Comparison of ENCODE assay signal across 10 mouse cellular contexts in the genomic region with DNA sequence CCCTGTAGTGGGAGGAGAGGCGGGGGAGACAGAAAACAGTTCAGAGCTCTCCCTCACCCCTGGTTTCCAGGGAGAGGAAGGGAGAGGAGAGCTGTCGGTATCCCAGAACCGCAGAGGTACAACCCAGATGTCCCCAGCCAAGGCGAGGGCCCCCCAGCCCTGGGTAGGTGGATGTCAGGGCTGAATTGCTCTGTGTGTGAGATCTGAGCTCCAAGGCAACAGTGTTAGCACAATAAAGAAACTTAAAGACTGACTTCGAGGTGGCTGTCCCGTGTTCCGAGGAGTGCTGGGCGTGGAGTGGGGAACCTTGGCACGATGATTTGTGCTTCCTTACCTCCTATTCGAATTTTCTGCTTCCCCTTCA. TPM values are rescaled to one million over a fixed set of nuclear protein-coding genes. Genes with fewer than 3 reads are reported as not detected.
DNase-seq lines count a peak whose midpoint lies in the region; ATAC-seq and TF ChIP-seq lines count a peak whose summit lies in the region.
"Had no signal": no experiment of that assay in that cellular context is flagged by ENCODE, and none has a peak within 500 bp of the region (broad histone marks: within the 10 kb centered on the region; RNA-seq: fewer than 3 reads in every experiment).

No protein-coding gene starts in this region.

- H3K4me2 ChIP-seq in kidney, embryonic 15.5 days: peak overlapping the region; percentile 99
- peak overlapping the region; percentile 95 for H3K4me2 ChIP-seq in embryonic facial prominence, embryonic 13.5 days
- peak overlapping the region; percentile 97 for H3K4me2 ChIP-seq in intestine, postnatal 0 days (replicated peaks; ENCODE audit: low read depth)
- H3K4me2 ChIP-seq in midbrain, embryonic 16.5 days (ENCODE audit: low read length): peak overlapping the region; percentile 64

- peak overlapping the region; percentile 66 for H3K4me3 ChIP-seq in kidney, embryonic 15.5 days (replicated peaks)
- peak overlapping the region; percentile 67 for H3K4me3 ChIP-seq in embryonic facial prominence, embryonic 13.5 days
- peak overlapping the region; percentile 54 for H3K4me3 ChIP-seq in intestine, postnatal 0 days (ENCODE audit: low read depth, low read length)
- peak overlapping the region; percentile 69 for H3K4me3 ChIP-seq in midbrain, embryonic 16.5 days (ENCODE audit: low read depth, low read length)

- no peaks in the 10 kb centered on the region for H3K9me3 ChIP-seq in kidney, embryonic 15.5 days (replicated peaks)
- no peaks in the 10 kb centered on the region for H3K9me3 ChIP-seq in embryonic facial prominence, embryonic 13.5 days
- no peaks in the 10 kb centered on the region for H3K9me3 ChIP-seq in intestine, postnatal 0 days (ENCODE audit: control insufficient read depth)
- H3K9me3 ChIP-seq in midbrain, embryonic 16.5 days (replicated peaks; ENCODE audit: control insufficient read depth, low read length, poor library complexity, severe bottlenecking): no peaks in the 10 kb centered on the region

- peak overlapping the region; percentile 59; the same call in 1 of the 2 replicates for H3K9ac ChIP-seq in kidney, embryonic 15.5 days
- peak overlapping the region; percentile 80 for H3K9ac ChIP-seq in embryonic facial prominence, embryonic 13.5 days
- H3K9ac ChIP-seq in intestine, postnatal 0 days (ENCODE audit: low read depth, low read length): peak overlapping the region; percentile 45
- peak overlapping the region; percentile 84 for H3K9ac ChIP-seq in midbrain, embryonic 16.5 days (ENCODE audit: low read depth, low read length)

- ATAC-seq in kidney, embryonic 15.5 days (replicated peaks; ENCODE audit: low FRiP score): no peak
- no peak for ATAC-seq in embryonic facial prominence, embryonic 13.5 days (ENCODE audit: insufficient number of reproducible peaks, insufficient read depth, low FRiP score, low TSS enrichment, low read depth)
- ATAC-seq in intestine, postnatal 0 days: no peak
- ATAC-seq in midbrain, embryonic 16.5 days: peak; percentile 69; the same call in 1 of the 2 replicates
- no peak for ATAC-seq in inflammation-experienced regulatory T-cells, adult 6 months

- peak overlapping the region; percentile 24; the same call in 1 of the 2 replicates for H3K27ac ChIP-seq in kidney, embryonic 15.5 days
- peak overlapping the region; percentile 48; the same call in 1 of the 2 replicates for H3K27ac ChIP-seq in embryonic facial prominence, embryonic 13.5 days
- no peak overlapping the region for H3K27ac ChIP-seq in intestine, postnatal 0 days (ENCODE audit: low read depth, low read length)
- H3K27ac ChIP-seq in midbrain, embryonic 16.5 days (ENCODE audit: low read length): peak overlapping the region; percentile 62; the same call in 1 of the 2 replicates

- DNase-seq in kidney, adult 8-10 months: no peak
- no peak for DNase-seq in c-Kit-positive CD71-positive TER-119-positive erythroid progenitor cells, embryonic 14.5 days (ENCODE audit: low spot score)
- no peak for DNase-seq in gastrocnemius, postnatal 25 days

- no peaks in the 10 kb centered on the region for H3K36me3 ChIP-seq in kidney, embryonic 15.5 days
- H3K36me3 ChIP-seq in embryonic facial prominence, embryonic 13.5 days: no peaks in the 10 kb centered on the region
- H3K36me3 ChIP-seq in intestine, postnatal 0 days (ENCODE audit: control insufficient read depth, insufficient read depth): no peaks in the 10 kb centered on the region
- H3K36me3 ChIP-seq in midbrain, embryonic 16.5 days (ENCODE audit: control insufficient read depth, insufficient read depth, low read length): no peaks in the 10 kb centered on the region

- no peak for TF ChIP-seq CTCF in intestine, postnatal 0 days (IDR thresholded peaks at IDR 0.05; ENCODE audit: low read depth)

- WGBS in kidney, embryonic 15.5 days: 1% methylated on average over 10 of the region's 10 CpGs
- 1% methylated on average over 10 of the region's 10 CpGs for WGBS in embryonic facial prominence, embryonic 13.5 days
- WGBS in intestine, postnatal 0 days: 4% methylated on average over 10 of the region's 10 CpGs
- 1% methylated on average over 10 of the region's 10 CpGs for whole genome bisulfite sequencing in midbrain, embryonic 16.5 days

- peaks cover 36% of the 10 kb centered on the region for H3K27me3 ChIP-seq in kidney, embryonic 15.5 days
- H3K27me3 ChIP-seq in embryonic facial prominence, embryonic 13.5 days: peaks cover 49% of the 10 kb centered on the region
- H3K27me3 ChIP-seq in intestine, postnatal 0 days (replicated peaks; ENCODE audit: control insufficient read depth, insufficient read depth, low read length): peaks cover 5% of the 10 kb centered on the region
- peaks cover 6% of the 10 kb centered on the region; the same call in 1 of the 2 replicates for H3K27me3 ChIP-seq in midbrain, embryonic 16.5 days (ENCODE audit: control insufficient read depth, insufficient read depth, low read depth, low read length)

- H3K4me1 ChIP-seq in kidney, embryonic 15.5 days: peaks cover 20% of the 10 kb centered on the region
- H3K4me1 ChIP-seq in embryonic facial prominence, embryonic 13.5 days: peaks cover 28% of the 10 kb centered on the region
- peaks cover 5% of the 10 kb centered on the region; the same call in 1 of the 2 replicates for H3K4me1 ChIP-seq in intestine, postnatal 0 days (replicated peaks; ENCODE audit: control insufficient read depth, insufficient read depth, low read length)
- peaks cover 10% of the 10 kb centered on the region for H3K4me1 ChIP-seq in midbrain, embryonic 16.5 days (ENCODE audit: control insufficient read depth, insufficient read depth, low read length)

RNA-seq across cellular contexts. Expression of a gene that starts 7.7 kb away (rescaled TPM):
- polyA plus RNA-seq in kidney, embryonic 15.5 days (2015; fragmentation: Nextera tagmentation; extraction: Ambion mirVana): 0.57 and 0.59 TPM in 2 replicates
- 0.40 and 0.77 TPM in 2 replicates for polyA plus RNA-seq in embryonic facial prominence, embryonic 13.5 days (2015; fragmentation: Nextera tagmentation; extraction: Ambion mirVana)
- polyA plus RNA-seq in intestine, postnatal 0 days (2015; fragmentation: Nextera tagmentation; extraction: Ambion mirVana): 0.44 and 0.53 TPM in 2 replicates
- 0.72 and 1.3 TPM in 2 replicates for polyA plus RNA-seq in midbrain, embryonic 16.5 days (2015; fragmentation: Nextera tagmentation; extraction: Ambion mirVana)
- not detected for total RNA-seq in gastrocnemius, postnatal 25 days (2021)
- not detected for polyA plus RNA-seq in inflammation-experienced regulatory T-cells, adult 6 months (2017; shearing (Covaris generic))
- total RNA-seq: neutrophil, adult 5-6 weeks had no signal
- polyA plus RNA-seq: erythroblast, embryonic 14.5 days had no signal

RNA-seq across cellular contexts. Expression of a gene that starts 26.9 kb away (rescaled TPM):
- 0.10 and 0.17 TPM in 2 replicates for polyA plus RNA-seq in kidney, embryonic 15.5 days (2015; fragmentation: Nextera tagmentation; extraction: Ambion mirVana)
- polyA plus RNA-seq in embryonic facial prominence, embryonic 13.5 days (2015; fragmentation: Nextera tagmentation; extraction: Ambion mirVana): 0.17 and 0.26 TPM in 2 replicates
- polyA plus RNA-seq in intestine, postnatal 0 days (2015; fragmentation: Nextera tagmentation; extraction: Ambion mirVana): 0.27 and 0.52 TPM in 2 replicates
- polyA plus RNA-seq in midbrain, embryonic 16.5 days (2015; fragmentation: Nextera tagmentation; extraction: Ambion mirVana): not detected in 2 replicates
- total RNA-seq in gastrocnemius, postnatal 25 days (2021): under 1 TPM in 1 of 2 experiments, not detected in 1; 0.21 TPM
- polyA plus RNA-seq in inflammation-experienced regulatory T-cells, adult 6 months (2017; shearing (Covaris generic)): 1 to 10 TPM in 2 of 3 experiments, under 1 TPM in 1; 0.40 to 1.6 (median 1.1) TPM
- polyA plus RNA-seq: erythroblast, embryonic 14.5 days had no signal

RNA-seq across cellular contexts. Expression of a gene that starts 38.9 kb away (rescaled TPM):
- not detected in 2 replicates for polyA plus RNA-seq in kidney, embryonic 15.5 days (2015; fragmentation: Nextera tagmentation; extraction: Ambion mirVana)
- polyA plus RNA-seq in embryonic facial prominence, embryonic 13.5 days (2015; fragmentation: Nextera tagmentation; extraction: Ambion mirVana): 0.74 and 0.88 TPM in 2 replicates
- not detected in 2 replicates for polyA plus RNA-seq in intestine, postnatal 0 days (2015; fragmentation: Nextera tagmentation; extraction: Ambion mirVana)
- polyA plus RNA-seq in midbrain, embryonic 16.5 days (2015; fragmentation: Nextera tagmentation; extraction: Ambion mirVana): 0.09 and 0.12 TPM in 2 replicates
- total RNA-seq in gastrocnemius, postnatal 25 days (2021): not detected
- polyA plus RNA-seq in inflammation-experienced regulatory T-cells, adult 6 months (2017; shearing (Covaris generic)): under 1 TPM in 1 of 3 experiments, not detected in 2; 0.28 TPM
- polyA plus RNA-seq: erythroblast, embryonic 14.5 days had no signal

RNA-seq across cellular contexts. Expression of a gene that starts 42.8 kb away (rescaled TPM):
- polyA plus RNA-seq in kidney, embryonic 15.5 days (2015; fragmentation: Nextera tagmentation; extraction: Ambion mirVana): 1.4 and 2.2 TPM in 2 replicates
- polyA plus RNA-seq in embryonic facial prominence, embryonic 13.5 days (2015; fragmentation: Nextera tagmentation; extraction: Ambion mirVana): 2.0 and 2.3 TPM in 2 replicates
- polyA plus RNA-seq in intestine, postnatal 0 days (2015; fragmentation: Nextera tagmentation; extraction: Ambion mirVana): 0.77 and 1.3 TPM in 2 replicates
- polyA plus RNA-seq in midbrain, embryonic 16.5 days (2015; fragmentation: Nextera tagmentation; extraction: Ambion mirVana): 4.0 and 4.7 TPM in 2 replicates
- total RNA-seq in gastrocnemius, postnatal 25 days (2021): not detected
- polyA plus RNA-seq in inflammation-experienced regulatory T-cells, adult 6 months (2017; shearing (Covaris generic)): 1 to 10 TPM in 2 of 3 experiments, under 1 TPM in 1; 0.43 to 1.5 (median 1.2) TPM
